Mouse (Mus musculus) olfactory bulb, adult 2 months (tissue): Measurements from ENCODE around the gene Wiz.

Experiments
- CTCF ChIP-seq: fragments of 200-500 bp; IDR thresholded peaks from 2 replicates; pipeline ENCODE4 v1.5.1; 2012; ENCODE audit warnings: low read depth, mild to moderate bottlenecking, low read length, moderate library complexity; ENCODE audit not compliant: insufficient read depth
- POLR2A ChIP-seq: fragments of 200-500 bp; IDR thresholded peaks from 2 replicates; pipeline ENCODE4 v1.6.1; 2012; ENCODE audit warnings: mild to moderate bottlenecking, low read depth, low read length, moderate library complexity; ENCODE audit not compliant: insufficient read depth

GRCm38 (mm10) chr17:32348406-32348805 lies 40.8 kb downstream of the Wiz start:
- TF ChIP-seq POLR2A (no peak), CTCF (no peak)
